Mouse (Mus musculus) stomach, postnatal 0 days (tissue): ENCODE results near the gene Mrgprh. TPM values are rescaled to one million over a fixed set of nuclear protein-coding genes. Genes with fewer than 3 reads are reported as not detected.
A peak's percentile ranks its signal among the peaks of the same experiment; 100 is the strongest.

Experiments used
- ATAC-seq: fragments of 200-750 bp; cut with Nextera tagmentation; 2 replicates; pipeline ENCODE4 v1.8.0; 2017; ENCODE audit not compliant: low FRiP score, low TSS enrichment
- DNase-seq: peaks from one replicate; pipeline ENCODE4 v3.0.0-alpha.2; 2016; ENCODE audit warnings: low spot score
- H3K27ac ChIP-seq: fragments of 300-500 bp; sonication (generic); replicated peaks from 2 replicates; pipeline ENCODE4 v1.5.1; 2014; ENCODE audit warnings: mild to moderate bottlenecking, control low read depth
- H3K27me3 ChIP-seq: fragments of 300-500 bp; sonication (generic); 2 replicates; pipeline ENCODE4 v1.6.1; 2014; ENCODE audit warnings: low read length; ENCODE audit not compliant: control insufficient read depth, insufficient read depth
- H3K36me3 ChIP-seq: fragments of 300-500 bp; sonication (generic); 2 replicates; pipeline ENCODE4 v1.6.1; 2014; ENCODE audit warnings: low read length, mixed read lengths; ENCODE audit not compliant: control insufficient read depth, insufficient read depth
- H3K4me1 ChIP-seq: fragments of 300-500 bp; sonication (generic); replicated peaks from 2 replicates; pipeline ENCODE4 v1.6.1; 2014; ENCODE audit warnings: antibody characterized with exemption; ENCODE audit not compliant: control insufficient read depth, insufficient read depth
- H3K4me2 ChIP-seq: fragments of 300-500 bp; sonication (generic); replicated peaks from 2 replicates; pipeline ENCODE4 v1.6.1; 2014; ENCODE audit warnings: low read depth, mild to moderate bottlenecking, control low read depth, moderate library complexity
- H3K4me3 ChIP-seq: fragments of 300-500 bp; sonication (generic); 2 replicates; pipeline ENCODE4 v1.5.1; 2014; ENCODE audit warnings: low read depth, low read length, control low read depth
- H3K9ac ChIP-seq: fragments of 300-500 bp; sonication (generic); 2 replicates; pipeline ENCODE4 v1.6.1; 2014; ENCODE audit warnings: mild to moderate bottlenecking, low read length, control low read depth, mixed read lengths
- H3K9me3 ChIP-seq: fragments of 300-500 bp; sonication (generic); 2 replicates; pipeline ENCODE4 v1.6.1; 2016; ENCODE audit warnings: low read length; ENCODE audit not compliant: control insufficient read depth
- CTCF ChIP-seq: IDR thresholded peaks from 2 replicates; pipeline ENCODE4 v1.5.1; 2016; ENCODE audit warnings: antibody characterized with exemption, low read depth, mild to moderate bottlenecking, moderate library complexity
- EP300 ChIP-seq: optimal IDR thresholded peaks from 2 replicates; pipeline ENCODE3; 2016; ENCODE audit warnings: antibody characterized with exemption
- WGBS: fragments of 180-500 bp; shearing (Covaris S2); extraction: QIAGEN DNeasy Blood & Tissue Kit; methylation state at CpG from one replicate; pipeline ENCODE4 v1.1.7; 2014; 5-methylcytosine and 5-hydroxymethylcytosine counted together
- polyA plus RNA-seq: library from polyadenylated mRNA; unstranded; fragments of >200 nt; fragmentation: Nextera tagmentation; extraction: Ambion mirVana; gene quantifications from 2 replicates; pipeline ENCODE4 v1.2.1, GENCODE M21; 2015

Mrgprh gene
- polyA plus RNA-seq, 1 experiment from 2014 or later: not detected

- Histone ChIP-seq H3K4me1 (no peaks in the 10 kb centered on the region), H3K9me3 (no peaks in the 10 kb centered on the region), H3K36me3 (no peaks in the 10 kb centered on the region), H3K4me3 (no peak overlapping the region), H3K27me3 (no peaks in the 10 kb centered on the region), H3K4me2 (no peak overlapping the region), H3K9ac (no peak overlapping the region), H3K27ac (no peak overlapping the region)
- TF ChIP-seq EP300: no peak
- no peak for TF ChIP-seq CTCF
- 19% methylated on average over 4 of the region's 4 CpGs for WGBS
- ATAC-seq (no peak), DNase-seq (no peak)
Measured at GRCm38 (mm10) chr17:12868640-12869039, 7.2 kb upstream of the Mrgprh start.

GRCm38 (mm10) chr17:12872275-12873028 is 3.4 kb upstream of the Mrgprh start:
- no peak overlapping the region for H3K4me3 ChIP-seq
- H3K27ac ChIP-seq: no peak overlapping the region
- 70% methylated on average over 16 of the region's 16 CpGs for WGBS
- H3K36me3 ChIP-seq: no peaks in the 10 kb centered on the region
- TF ChIP-seq CTCF: no peak
- TF ChIP-seq EP300: no peak
- no peak overlapping the region for H3K4me2 ChIP-seq
- DNase-seq (no peak), ATAC-seq (no peak)
- no peaks in the 10 kb centered on the region for H3K9me3 ChIP-seq
- H3K4me1 ChIP-seq: no peaks in the 10 kb centered on the region
- no peaks in the 10 kb centered on the region for H3K27me3 ChIP-seq
- H3K9ac ChIP-seq: no peak overlapping the region

- H3K4me3 ChIP-seq: peak overlapping the region; percentile 17; the same call in 1 of the 2 replicates
- peak overlapping the region; percentile 47 for H3K4me2 ChIP-seq
- H3K9me3 ChIP-seq: no peaks in the 10 kb centered on the region
- WGBS: 2% methylated on average over 14 of the region's 14 CpGs
- H3K9ac ChIP-seq: peak overlapping the region; percentile 47; the same call in 1 of the 2 replicates
- TF ChIP-seq CTCF (peak; percentile 86), EP300 (no peak)
- peak; percentile 79 for DNase-seq
- no peaks in the 10 kb centered on the region for H3K27me3 ChIP-seq
- no peaks in the 10 kb centered on the region for H3K4me1 ChIP-seq
- H3K36me3 ChIP-seq: no peaks in the 10 kb centered on the region
- H3K27ac ChIP-seq: no peak overlapping the region
- ATAC-seq: peak; percentile 78
Measured at GRCm38 (mm10) chr17:12880178-12880577, 4.3 kb downstream of the Mrgprh start.

GRCm38 (mm10) chr17:12881216-12881615 is 5.4 kb downstream of the Mrgprh start:
- Histone ChIP-seq H3K27me3 (no peaks in the 10 kb centered on the region), H3K27ac (no peak overlapping the region), H3K4me3 (no peak overlapping the region), H3K4me2 (no peak overlapping the region), H3K9me3 (no peaks in the 10 kb centered on the region), H3K36me3 (no peaks in the 10 kb centered on the region), H3K9ac (no peak overlapping the region), H3K4me1 (no peaks in the 10 kb centered on the region)
- no peak for ATAC-seq
- peak; percentile 34; the same call in 1 of the 2 replicates for TF ChIP-seq CTCF
- TF ChIP-seq EP300: no peak
- WGBS: 80% methylated on average over 1 of the region's 1 CpGs
- no peak for DNase-seq

GRCm38 (mm10) chr17:12886620-12887019 is 10.8 kb downstream of the Mrgprh start:
- H3K9ac ChIP-seq: no peak overlapping the region
- 40% methylated on average over 6 of the region's 6 CpGs for WGBS
- ATAC-seq (no peak), DNase-seq (peak; percentile 39)
- H3K9me3 ChIP-seq: no peaks in the 10 kb centered on the region
- no peaks in the 10 kb centered on the region; the same call in 1 of the 2 replicates for H3K36me3 ChIP-seq
- no peaks in the 10 kb centered on the region for H3K27me3 ChIP-seq
- H3K4me1 ChIP-seq: no peaks in the 10 kb centered on the region
- no peak overlapping the region for H3K4me3 ChIP-seq
- H3K27ac ChIP-seq: no peak overlapping the region
- H3K4me2 ChIP-seq: no peak overlapping the region
- TF ChIP-seq CTCF (peak; percentile 13; the same call in 1 of the 2 replicates), EP300 (no peak)

GRCm38 (mm10) chr17:12887021-12887775 is 11.4 kb downstream of the Mrgprh start:
- H3K27ac ChIP-seq: no peak overlapping the region
- ATAC-seq: no peak
- DNase-seq: no peak
- no peak overlapping the region for H3K4me2 ChIP-seq
- 51% methylated on average over 15 of the region's 15 CpGs for WGBS
- no peak overlapping the region for H3K9ac ChIP-seq
- TF ChIP-seq EP300: no peak
- TF ChIP-seq CTCF: no peak
- no peaks in the 10 kb centered on the region; the same call in 1 of the 2 replicates for H3K36me3 ChIP-seq
- no peaks in the 10 kb centered on the region for H3K4me1 ChIP-seq
- no peaks in the 10 kb centered on the region for H3K9me3 ChIP-seq
- no peaks in the 10 kb centered on the region for H3K27me3 ChIP-seq
- H3K4me3 ChIP-seq: no peak overlapping the region
